Mouse (Mus musculus): ENCODE measurements at regions not wholly inside any gene's neighbourhood (a gene's known extent, or its start where the extent isn't known, plus 50 kb on each side); places are given as distances from the start of the nearest gene placed in this dataset.

- DNase-seq (ENCODE audit: low spot score in 2 of 2): no peak
Observed at GRCm38 (mm10) chr3:131056893-131057660, 53.2 kb upstream of the Lef1 start.

GRCm38 (mm10) chr3:131054241-131054972, 55.9 kb upstream of the Lef1 start:
- no peak for DNase-seq (ENCODE audit: low spot score in 2 of 2)

- no peak for DNase-seq (ENCODE audit: low spot score in 2 of 2)
Observed at GRCm38 (mm10) chr3:131047716-131048115, 62.6 kb upstream of the Lef1 start.

- DNase-seq (ENCODE audit: low spot score in 2 of 2): no peak
Observed at GRCm38 (mm10) chr3:131046412-131046811, 63.9 kb upstream of the Lef1 start.

GRCm38 (mm10) chr3:131040214-131040825, 70.0 kb upstream of the Lef1 start:
- DNase-seq (ENCODE audit: low spot score in 2 of 2): no peak

GRCm38 (mm10) chr3:131037095-131037494, 73.2 kb upstream of the Lef1 start:
- DNase-seq (ENCODE audit: low spot score in 2 of 2): no peak

GRCm38 (mm10) chr3:131034774-131035173, 75.5 kb upstream of the Lef1 start:
- DNase-seq (ENCODE audit: low spot score in 2 of 2): no peak

- no peak for DNase-seq (ENCODE audit: low spot score in 2 of 2)
Observed at GRCm38 (mm10) chr3:131026336-131026735, 83.9 kb upstream of the Lef1 start.

GRCm38 (mm10) chr3:131019163-131019956, 90.9 kb upstream of the Lef1 start:
- DNase-seq (ENCODE audit: low spot score in 2 of 2): no peak

GRCm38 (mm10) chr3:131017899-131018298, 92.4 kb upstream of the Lef1 start:
- no peak for DNase-seq (ENCODE audit: low spot score in 2 of 2)

GRCm38 (mm10) chr3:131016104-131016503, 94.2 kb upstream of the Lef1 start:
- no peak for DNase-seq (ENCODE audit: low spot score in 2 of 2)

- DNase-seq (ENCODE audit: low spot score in 2 of 2): no peak
Observed at GRCm38 (mm10) chr3:131014092-131014716, 96.1 kb upstream of the Lef1 start.

- no peak for DNase-seq (ENCODE audit: low spot score in 2 of 2)
Observed at GRCm38 (mm10) chr3:131000701-131001100, 109.6 kb upstream of the Lef1 start.

- no peak for DNase-seq (ENCODE audit: low spot score in 2 of 2)
Observed at GRCm38 (mm10) chr3:131000252-131000651, 110.0 kb upstream of the Lef1 start.

- no peak for DNase-seq (ENCODE audit: low spot score in 2 of 2)
Observed at GRCm38 (mm10) chr3:130999818-131000217, 110.5 kb upstream of the Lef1 start.

- DNase-seq (ENCODE audit: low spot score in 2 of 2): no peak
Observed at GRCm38 (mm10) chr3:130998433-130998832, 111.8 kb upstream of the Lef1 start.

GRCm38 (mm10) chr3:130996786-130997185, 113.5 kb upstream of the Lef1 start:
- DNase-seq (ENCODE audit: low spot score in 2 of 2): no peak

GRCm38 (mm10) chr3:130991971-130992370, 118.3 kb upstream of the Lef1 start:
- no peak for DNase-seq (ENCODE audit: low spot score in 2 of 2)

GRCm38 (mm10) chr3:130986708-130987107, 123.6 kb upstream of the Lef1 start:
- DNase-seq (ENCODE audit: low spot score in 2 of 2): no peak

GRCm38 (mm10) chr3:130986101-130986500, 124.2 kb upstream of the Lef1 start:
- no peak for DNase-seq (ENCODE audit: low spot score in 2 of 2)

GRCm38 (mm10) chr3:130981566-130981965, 128.7 kb upstream of the Lef1 start:
- DNase-seq (ENCODE audit: low spot score in 2 of 2): no peak

Data from right cerebral cortex, postnatal 36 days (tissue).